Mouse (Mus musculus) E14TG2a.4 (cell line): ENCODE data around the gene Trmu.

Experiments used
- CTCF ChIP-seq: conservative IDR thresholded peaks from 2 replicates; pipeline ENCODE4 v1.5.1; 2014; ENCODE audit warnings: low read length
- POU5F1 ChIP-seq: IDR thresholded peaks from 2 replicates; pipeline ENCODE4 v1.6.1; 2014; ENCODE audit warnings: low read length, borderline replicate concordance

DNA sequence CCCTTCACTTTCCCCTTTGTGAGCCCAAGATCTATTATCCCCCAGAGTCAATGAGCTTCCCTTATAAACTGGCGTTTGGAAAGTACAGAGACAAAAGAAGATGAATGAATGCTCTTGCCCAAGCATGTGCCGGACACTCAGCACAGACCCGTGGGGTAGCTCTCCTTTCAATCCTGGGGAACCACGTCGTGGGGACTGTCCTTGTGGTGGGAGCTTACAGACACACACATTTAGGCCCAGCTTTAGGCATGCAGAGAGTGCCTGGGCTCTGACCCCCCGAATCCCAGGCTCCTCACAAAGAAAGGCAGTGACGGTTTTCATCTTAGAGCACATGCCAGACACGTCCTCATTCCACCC lies 40.8 kb downstream of the Trmu start:
- TF ChIP-seq CTCF (no peak), POU5F1 (no peak)
